Mouse (Mus musculus) left cerebral cortex, postnatal 10 days (tissue): ENCODE results near the gene Dhx58. TPM values are rescaled to one million over a fixed set of nuclear protein-coding genes. Genes with fewer than 3 reads are reported as not detected.

Experiments
- DNase-seq, 2 experiments: peaks; one replicate each; pipeline ENCODE4 v3.0.0; 2021 to 2022; ENCODE audit warnings: low spot score in 2 of 2, mixed read lengths in 1 of 2; ENCODE audit errors: extremely low spot score in 1 of 2
- intact Hi-C: fragments of 180-260 bp; cut with DNase I; formaldehyde crosslinking; loops from one replicate; pipeline ENCODE4 v1.15.1; 2025
- total RNA-seq, 2 experiments: library from RNA; stranded (reverse); gene quantifications; 2 replicates each; pipeline ENCODE4 v1.2.3; 2021

Dhx58 gene
- 1 to 10 TPM; 1.8 to 1.9 TPM for total RNA-seq

DNA sequence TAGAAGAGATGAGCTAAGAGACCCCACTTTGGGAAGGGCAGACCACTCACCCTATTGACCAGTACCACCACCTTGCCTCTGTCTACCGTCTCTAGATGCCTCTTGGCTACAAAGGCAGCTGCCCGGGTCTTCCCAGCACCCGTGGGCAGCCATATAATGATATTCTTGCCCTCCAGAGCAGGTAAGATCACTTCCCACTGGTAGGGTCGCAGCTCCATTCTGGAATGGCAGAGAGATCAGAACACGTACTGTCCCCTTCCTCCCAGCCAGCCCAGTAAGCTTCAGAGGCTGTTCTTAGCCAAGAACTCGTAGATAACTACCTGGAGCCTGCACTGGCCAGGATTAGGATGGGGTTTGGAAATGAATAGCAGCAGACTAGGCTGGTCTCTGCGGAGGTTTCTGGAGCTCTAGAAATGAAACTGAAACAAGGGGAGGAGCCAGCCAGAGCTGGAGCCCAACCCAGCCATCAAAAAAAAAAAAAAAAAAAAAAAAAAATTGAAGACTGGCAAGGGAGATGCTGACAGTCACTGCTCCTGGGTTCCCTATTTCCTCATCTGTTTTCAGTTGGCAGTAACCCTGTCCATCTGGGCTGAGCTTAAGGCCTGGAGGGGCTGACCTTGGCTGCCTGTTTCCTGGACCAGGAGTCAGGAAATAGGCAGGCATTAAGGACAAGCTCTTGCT, at the start of gene Dhx58:
Dhx58 (minus strand) TSS at position 421 of the 681 bp plus-strand sequence.
- intact Hi-C loops = loop anchor here (2.0 kb wide), 1 partner anchor 133 kb away; no protein-coding TSS in a partner anchor
- DNase-seq = no peak

- intact Hi-C loops = no loop called here
- DNase-seq = peak in 1 of 2 experiments; percentile 61
Measured at GRCm38 (mm10) chr11:100752294-100752693, 48.2 kb upstream of the Dhx58 start.

DNA sequence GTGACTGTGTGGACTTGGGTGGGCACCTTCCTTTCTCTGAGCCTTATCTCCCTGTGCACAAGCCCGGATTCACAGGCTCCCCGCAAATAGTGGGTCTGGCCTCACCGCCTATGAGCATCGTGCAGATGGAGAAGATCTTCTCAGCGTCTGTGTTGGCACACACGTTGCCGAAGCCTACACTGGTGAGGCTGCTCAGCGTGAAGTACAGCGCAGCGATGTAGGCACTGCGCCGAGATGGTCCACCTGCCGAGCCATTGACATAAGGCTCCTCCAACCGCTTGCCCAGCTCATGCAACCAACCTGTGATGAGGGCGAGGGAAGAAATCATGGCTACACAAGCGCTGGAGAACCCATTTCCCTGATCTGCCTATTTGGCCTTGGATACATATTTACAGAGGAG, 46.1 kb upstream of the Dhx58 start:
- intact Hi-C loops = no loop called here
- no peak for DNase-seq

DNA sequence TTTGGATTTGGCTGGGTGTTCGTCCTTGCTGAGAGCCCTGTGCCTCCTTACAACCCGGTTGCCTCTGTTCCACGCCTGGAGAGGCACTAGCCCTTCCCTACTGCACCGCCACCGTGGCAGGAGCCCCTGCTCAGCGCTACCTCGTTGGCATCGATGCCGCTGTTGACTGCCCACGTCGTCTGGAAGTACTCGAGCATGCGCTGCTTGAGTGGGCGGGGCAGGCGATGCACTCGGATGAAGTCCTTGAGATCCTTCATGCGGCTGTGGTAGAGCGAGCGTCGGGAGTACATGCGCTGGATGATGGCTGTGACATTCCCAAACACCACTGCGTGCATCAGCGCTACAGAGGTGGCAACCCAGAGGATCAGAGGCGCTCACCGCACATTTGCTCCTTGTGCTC, 45.4 kb upstream of the Dhx58 start:
- peak in 1 of 2 experiments; percentile 48 for DNase-seq

GRCm38 (mm10) chr11:100748620-100749019, 44.5 kb upstream of the Dhx58 start:
- intact Hi-C loops = no loop called here
- no peak for DNase-seq

More for the DNA sequence above, 45.4 kb upstream of the Dhx58 start:
- intact Hi-C loops = no loop called here

GRCm38 (mm10) chr11:100747114-100747513, 43.0 kb upstream of the Dhx58 start:
- no peak for DNase-seq
- intact Hi-C loops = no loop called here

DNA sequence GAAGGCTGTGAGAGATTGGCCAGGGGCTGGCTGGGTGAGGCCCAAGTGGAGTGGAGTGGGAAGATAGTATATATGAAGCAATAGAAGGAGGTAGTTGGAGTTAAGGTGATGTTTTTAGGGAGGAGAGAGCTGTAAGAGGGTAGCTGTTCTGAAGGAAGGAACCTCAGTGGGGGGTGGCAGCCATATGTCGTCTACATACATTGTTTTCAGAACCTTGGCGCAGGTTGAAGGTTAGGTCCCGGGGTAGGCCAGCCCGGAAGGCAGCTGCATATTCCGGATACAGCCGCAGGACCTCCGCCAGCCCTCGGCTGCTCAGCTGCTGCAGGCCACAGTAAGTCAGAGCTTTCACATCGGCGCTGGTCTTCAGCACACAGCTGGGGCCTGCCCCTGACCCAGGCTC, 42.5 kb upstream of the Dhx58 start:
- intact Hi-C loops = no loop called here
- no peak for DNase-seq

- no peak for DNase-seq
- intact Hi-C loops = no loop called here
Measured at GRCm38 (mm10) chr11:100745085-100745484, 41.0 kb upstream of the Dhx58 start.

DNA sequence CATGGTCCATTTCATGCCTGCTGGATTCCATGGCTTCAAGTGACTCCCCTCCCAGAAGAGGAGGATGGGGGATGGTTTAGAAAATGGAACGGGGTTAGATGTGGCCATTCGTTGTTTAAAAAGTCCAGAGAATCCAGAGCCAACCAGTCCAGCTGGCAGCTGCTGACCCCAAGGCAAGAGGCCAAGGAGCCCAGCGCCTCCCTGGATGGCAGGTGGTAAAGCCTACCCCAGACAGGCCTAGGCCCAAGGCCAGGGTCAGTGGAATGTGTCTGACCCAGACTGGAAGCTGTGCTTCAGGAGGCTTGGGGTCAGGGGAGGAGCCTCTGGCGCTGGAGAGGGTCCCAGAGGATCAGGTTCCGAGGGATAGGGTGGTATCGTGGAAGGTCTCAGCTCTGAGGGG, 37.3 kb upstream of the Dhx58 start:
- intact Hi-C loops = no loop called here
- peak in 1 of 2 experiments; percentile 56 for DNase-seq

DNA sequence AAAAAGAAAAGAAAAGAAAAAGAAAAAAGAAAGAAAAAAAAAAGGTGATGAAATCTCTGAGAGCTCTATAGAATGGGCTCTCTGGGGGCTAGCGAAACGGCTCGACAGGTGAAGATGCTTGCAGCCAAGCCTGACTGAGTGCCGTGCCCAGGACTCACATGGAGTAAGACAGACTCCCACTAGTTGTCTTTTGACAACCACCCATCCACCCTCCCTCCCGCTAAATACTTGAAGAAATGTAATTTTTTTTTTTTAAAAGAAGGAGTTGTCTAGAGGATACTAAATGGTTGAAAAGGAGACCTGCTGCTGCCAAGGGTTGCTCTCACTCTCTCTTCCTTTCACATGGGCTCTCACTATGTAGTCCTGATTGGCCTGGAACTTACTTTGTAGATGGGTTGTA, 34.7 kb upstream of the Dhx58 start:
- intact Hi-C loops = no loop called here
- no peak for DNase-seq

GRCm38 (mm10) chr11:100738066-100738604, 34.1 kb upstream of the Dhx58 start, which contains the start of gene Rab5c:
Gene Rab5c (minus strand): TSS chr11:100738215.
- intact Hi-C loops = no loop called here

GRCm38 (mm10) chr11:100737105-100737733, 33.1 kb upstream of the Dhx58 start:
- intact Hi-C loops = no loop called here

More at GRCm38 (mm10) chr11:100738066-100738604, 34.1 kb upstream of the Dhx58 start, which contains the start of gene Rab5c:
- DNase-seq = peak; percentile 99

DNA sequence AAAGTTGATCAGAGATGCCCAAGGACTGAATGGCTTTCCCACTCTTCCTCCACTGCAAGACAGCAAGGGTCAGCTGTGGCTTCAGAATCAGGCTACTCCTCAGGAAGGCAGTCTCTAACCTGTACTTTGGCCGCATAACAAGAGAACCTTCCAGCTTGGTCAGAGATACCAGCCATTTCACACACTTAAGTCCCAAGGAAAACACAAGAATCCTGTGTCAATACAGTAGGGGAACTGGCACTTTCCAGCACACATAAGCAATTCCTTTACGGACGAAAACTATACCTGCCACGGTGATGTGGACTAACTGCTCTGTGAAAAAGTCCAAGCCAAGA, 32.6 kb upstream of the Dhx58 start:
- intact Hi-C loops = no loop called here
- DNase-seq = no peak

More at GRCm38 (mm10) chr11:100737105-100737733, 33.1 kb upstream of the Dhx58 start:
- no peak for DNase-seq

GRCm38 (mm10) chr11:100735954-100736745, 32.1 kb upstream of the Dhx58 start:
- intact Hi-C loops = no loop called here
- no peak for DNase-seq

GRCm38 (mm10) chr11:100735134-100735865, 31.2 kb upstream of the Dhx58 start:
- intact Hi-C loops = no loop called here
- DNase-seq = no peak

DNA sequence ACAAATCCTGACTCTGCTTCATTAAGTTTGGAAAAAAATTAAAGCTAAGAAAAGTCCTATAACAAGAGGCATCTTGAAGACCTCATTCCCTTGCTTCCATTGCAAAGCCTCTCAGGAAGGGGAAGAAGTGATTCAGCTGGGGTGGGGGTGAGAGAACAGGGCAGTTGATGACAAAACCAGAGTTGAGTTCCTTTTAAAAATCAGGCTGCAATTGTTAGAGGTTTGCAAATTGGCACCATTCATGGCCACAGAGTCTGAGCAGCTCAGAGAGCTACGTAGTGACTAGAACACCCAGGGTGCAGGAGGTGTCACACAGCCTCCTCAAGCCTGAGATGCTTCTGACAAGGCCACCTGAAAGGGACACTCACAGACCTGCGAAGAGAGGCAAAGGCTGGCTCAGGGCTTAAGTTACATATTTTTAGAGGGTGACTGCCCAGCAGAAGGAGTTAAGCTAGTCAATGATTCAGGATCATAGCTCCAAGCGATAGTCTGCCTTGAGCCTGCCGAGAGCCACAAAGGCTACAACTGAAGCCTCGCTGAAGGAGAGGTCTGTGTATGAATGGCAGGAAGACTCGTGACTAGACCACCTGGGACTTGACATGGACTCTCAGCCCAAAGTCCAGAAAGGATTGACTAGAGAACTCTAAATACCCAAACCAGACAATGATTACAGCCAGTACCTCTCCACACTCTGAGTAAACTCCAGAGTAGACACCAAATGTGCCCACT, 26.6 kb upstream of the Dhx58 start:
- DNase-seq = no peak
- intact Hi-C loops = no loop called here

GRCm38 (mm10) chr11:100729976-100730375, 25.9 kb upstream of the Dhx58 start:
- intact Hi-C loops = no loop called here
- no peak for DNase-seq

DNA sequence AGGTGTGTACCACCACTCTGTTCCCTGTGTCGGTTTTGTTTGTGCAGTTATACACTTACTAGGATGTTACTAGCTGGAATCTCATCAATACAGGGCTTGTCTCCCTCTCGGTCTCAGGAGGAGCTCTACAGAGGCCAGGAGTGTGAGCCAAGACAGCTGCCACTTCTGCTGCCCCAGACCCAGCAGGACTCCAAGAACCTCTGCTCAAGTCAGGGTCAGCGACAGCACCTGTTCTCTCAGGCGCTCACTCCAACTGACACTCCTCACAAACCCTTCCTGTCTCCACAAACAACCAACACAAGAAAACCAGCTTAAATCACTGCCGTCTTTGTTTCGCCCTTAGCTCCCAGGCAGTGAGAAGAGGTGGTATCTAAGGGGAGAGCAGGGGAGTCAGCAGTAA, 24.5 kb upstream of the Dhx58 start:
- intact Hi-C loops = no loop called here
- no peak for DNase-seq
